Comparison of ENCODE assay signal across 8 mouse cellular contexts in genomic region chr7:25618865-25619721, GRCm38 (mm10). TPM values are rescaled to one million over a fixed set of nuclear protein-coding genes. Genes with fewer than 3 reads are reported as not detected.
DNase-seq lines count a peak whose midpoint lies in the region; ATAC-seq and TF ChIP-seq lines count a peak whose summit lies in the region.

Dmac2 (plus strand) TSS chr7:25619414.

- H3K27me3 ChIP-seq in embryonic facial prominence, embryonic 15.5 days, result no peaks in the 10 kb centered on the region
- no peaks in the 10 kb centered on the region for H3K27me3 ChIP-seq in limb, embryonic 14.5 days (ENCODE audit: control insufficient read depth, insufficient read depth, low read length)
- H3K27me3 ChIP-seq in midbrain, postnatal 0 days (ENCODE audit: insufficient read depth, low read length), result no peaks in the 10 kb centered on the region

- H3K4me3 ChIP-seq in bone marrow, adult 2 months (replicated peaks; ENCODE audit: control insufficient read depth, low read depth, low read length), result peak within 1 kb of the TSS; percentile 61
- peak within 1 kb of the TSS; percentile 76 for H3K4me3 ChIP-seq in embryonic facial prominence, embryonic 15.5 days (replicated peaks)
- peak within 1 kb of the TSS; percentile 68 for H3K4me3 ChIP-seq in limb, embryonic 14.5 days (replicated peaks; ENCODE audit: low read length)
- H3K4me3 ChIP-seq in midbrain, postnatal 0 days (ENCODE audit: low read depth, low read length), result peak within 1 kb of the TSS; percentile 60

- TF ChIP-seq CTCF in bone marrow, adult 2 months (IDR thresholded peaks at IDR 0.05; ENCODE audit: control insufficient read depth, insufficient read depth, low read length), result no peak
- no peak; the same call in 1 of the 2 replicates for TF ChIP-seq CTCF in midbrain, postnatal 0 days (IDR thresholded peaks at IDR 0.05)

- H3K4me2 ChIP-seq in embryonic facial prominence, embryonic 15.5 days (replicated peaks), result peak within 1 kb of the TSS; percentile 74
- peak within 1 kb of the TSS; percentile 67 for H3K4me2 ChIP-seq in limb, embryonic 14.5 days (replicated peaks; ENCODE audit: low read depth, low read length, severe bottlenecking)
- H3K4me2 ChIP-seq in midbrain, postnatal 0 days (ENCODE audit: low read depth, low read length, poor library complexity, severe bottlenecking), result peak within 1 kb of the TSS; percentile 51

- no peaks in the 10 kb centered on the region for H3K9me3 ChIP-seq in embryonic facial prominence, embryonic 15.5 days (replicated peaks)
- H3K9me3 ChIP-seq in limb, embryonic 14.5 days (ENCODE audit: control insufficient read depth, low read length), result no peaks in the 10 kb centered on the region
- no peaks in the 10 kb centered on the region for H3K9me3 ChIP-seq in midbrain, postnatal 0 days (ENCODE audit: low read length)

- WGBS in bone marrow, adult 2 months, result 1% methylated on average over 53 of the region's 53 CpGs
- 2% methylated on average over 53 of the region's 53 CpGs for WGBS in embryonic facial prominence, embryonic 15.5 days
- WGBS in limb, embryonic 14.5 days, result under 1% methylated on average over 53 of the region's 53 CpGs
- 2% methylated on average over 53 of the region's 53 CpGs for WGBS in midbrain, postnatal 0 days

- H3K36me3 ChIP-seq in embryonic facial prominence, embryonic 15.5 days, result peaks cover 21% of the 10 kb centered on the region; the same call in 1 of the 2 replicates
- H3K36me3 ChIP-seq in limb, embryonic 14.5 days (ENCODE audit: control insufficient read depth, insufficient read depth, low read length), result peaks cover 22% of the 10 kb centered on the region
- peaks cover 18% of the 10 kb centered on the region for H3K36me3 ChIP-seq in midbrain, postnatal 0 days (ENCODE audit: insufficient read depth, low read length)

- TF ChIP-seq POLR2A in bone marrow, adult 2 months (IDR thresholded peaks at IDR 0.05; ENCODE audit: borderline replicate concordance, control insufficient read depth, low read depth, low read length), result peak; percentile 47; the same call in 1 of the 2 replicates
- no peak for TF ChIP-seq POLR2A in limb, embryonic 14.5 days (IDR thresholded peaks at IDR 0.05; ENCODE audit: borderline replicate concordance, extremely low read depth, insufficient read depth, insufficient read length)

- peak; percentile 96 for DNase-seq in 416B (ENCODE audit: low read depth)
- DNase-seq in heart, adult 8-10 months (ENCODE audit: low spot score), result peak; percentile 93
- peak; percentile 97 for DNase-seq in kidney, adult 9 months
- DNase-seq in limb, embryonic 14.5 days (ENCODE audit: low spot score), result peak; percentile 92
- DNase-seq in midbrain, postnatal 0 days (ENCODE audit: low spot score), result peak; percentile 96
- DNase-seq in spleen, postnatal 14 days (ENCODE audit: low spot score in 2 of 2), result peak; percentile 83 to 88

- peak; percentile 86 for ATAC-seq in embryonic facial prominence, embryonic 15.5 days (ENCODE audit: insufficient number of reproducible peaks, low FRiP score, low TSS enrichment, low read depth)
- ATAC-seq in limb, embryonic 14.5 days (ENCODE audit: low FRiP score, low read depth), result peak; percentile 94
- ATAC-seq in midbrain, postnatal 0 days (ENCODE audit: low FRiP score), result peak; percentile 96

- H3K27ac ChIP-seq in bone marrow, adult 2 months (ENCODE audit: control insufficient read depth, insufficient read depth, low read depth, low read length, poor library complexity), result peak within 1 kb of the TSS; percentile 23
- H3K27ac ChIP-seq in embryonic facial prominence, embryonic 15.5 days (replicated peaks), result peak within 1 kb of the TSS; percentile 65
- H3K27ac ChIP-seq in limb, embryonic 14.5 days (replicated peaks; ENCODE audit: low read depth, low read length), result no peak within 1 kb of the TSS
- 0 out of 2 replicates have a peak within 1 kb of the TSS, but pooled peaks have one; percentile 52 for H3K27ac ChIP-seq in midbrain, postnatal 0 days (ENCODE audit: low read depth, low read length)

- H3K4me1 ChIP-seq in bone marrow, adult 2 months (ENCODE audit: control insufficient read depth, insufficient read depth, low read length), result no peaks in the 10 kb centered on the region
- peaks cover 12% of the 10 kb centered on the region; the same call in 1 of the 2 replicates for H3K4me1 ChIP-seq in embryonic facial prominence, embryonic 15.5 days
- H3K4me1 ChIP-seq in limb, embryonic 14.5 days (ENCODE audit: control insufficient read depth, insufficient read depth, low read length), result 0 out of 2 replicates have a peak, but pooled peaks cover 5% of the 10 kb centered on the region
- H3K4me1 ChIP-seq in midbrain, postnatal 0 days (ENCODE audit: insufficient read depth, low read length), result no peaks in the 10 kb centered on the region

- H3K9ac ChIP-seq in embryonic facial prominence, embryonic 15.5 days, result peak within 1 kb of the TSS; percentile 47
- H3K9ac ChIP-seq in limb, embryonic 14.5 days (ENCODE audit: low read depth, low read length, severe bottlenecking), result peak within 1 kb of the TSS; percentile 62
- peak within 1 kb of the TSS; percentile 14; the same call in 1 of the 2 replicates for H3K9ac ChIP-seq in midbrain, postnatal 0 days (replicated peaks; ENCODE audit: low read length, poor library complexity, severe bottlenecking)

RNA-seq across cellular contexts. Expression of gene Dmac2, which starts in this region (rescaled TPM):
- 11.5 and 23.1 TPM in 2 replicates for polyA plus RNA-seq in bone marrow, adult 2 months (2011; ENCODE audit: insufficient read depth, insufficient read length, low replicate concordance, missing spikeins)
- polyA plus RNA-seq in embryonic facial prominence, embryonic 15.5 days (2015; fragmentation: Nextera tagmentation; extraction: Ambion mirVana), result 30.6 and 33.8 TPM in 2 replicates
- 10 to 100 TPM; 57.8 to 63.3 (median 59.6) TPM for total RNA-seq in heart, adult 8-10 months (2022)
- 39.7 and 47.9 TPM in 2 replicates for polyA plus RNA-seq in limb, embryonic 14.5 days (2012; rRNA removed)
- 32.7 and 34.0 TPM in 2 replicates for polyA plus RNA-seq in limb, embryonic 14.5 days (2014; fragmentation: Nextera tagmentation; extraction: Ambion mirVana)
- 54.3 and 58.1 TPM in 2 replicates for total RNA-seq in midbrain, postnatal 0 days (2014; rRNA removed)
- 47.5 and 50.6 TPM in 2 replicates for polyA plus RNA-seq in midbrain, postnatal 0 days (2015; fragmentation: Nextera tagmentation; extraction: Ambion mirVana)
